Mouse (Mus musculus) intestine, postnatal 0 days (tissue): Measurements from ENCODE around the gene Cntrob. TPM values are rescaled to one million over a fixed set of nuclear protein-coding genes. Genes with fewer than 3 reads are reported as not detected.

Experiments
- ATAC-seq: fragments of 200-750 bp; cut with Nextera tagmentation; 2 replicates; pipeline ENCODE4 v1.8.0; 2017; ENCODE audit warnings: mild to moderate bottlenecking, moderate TSS enrichment, moderate library complexity
- H3K27ac ChIP-seq: fragments of 300-500 bp; sonication (generic); 2 replicates; pipeline ENCODE4 v1.5.1; 2014; ENCODE audit warnings: mild to moderate bottlenecking, low read depth, low read length, moderate library complexity
- H3K27me3 ChIP-seq: fragments of 300-500 bp; sonication (generic); replicated peaks from 2 replicates; pipeline ENCODE4 v1.6.1; 2014; ENCODE audit warnings: low read length, mixed read lengths; ENCODE audit not compliant: control insufficient read depth, insufficient read depth
- H3K36me3 ChIP-seq: fragments of 300-500 bp; sonication (generic); 2 replicates; pipeline ENCODE4 v1.6.1; 2014; ENCODE audit warnings: mild to moderate bottlenecking, moderate library complexity; ENCODE audit not compliant: control insufficient read depth, insufficient read depth
- H3K4me1 ChIP-seq: fragments of 300-500 bp; sonication (generic); replicated peaks from 2 replicates; pipeline ENCODE4 v1.6.1; 2014; ENCODE audit warnings: antibody characterized with exemption, low read length, mixed read lengths; ENCODE audit not compliant: control insufficient read depth, insufficient read depth
- H3K4me2 ChIP-seq: fragments of 300-500 bp; sonication (generic); replicated peaks from 2 replicates; pipeline ENCODE4 v1.6.1; 2014; ENCODE audit warnings: low read depth, mild to moderate bottlenecking, moderate library complexity
- H3K4me3 ChIP-seq: fragments of 300-500 bp; sonication (generic); 2 replicates; pipeline ENCODE4 v1.5.1; 2014; ENCODE audit warnings: low read depth, low read length
- H3K9ac ChIP-seq: fragments of 300-500 bp; sonication (generic); 2 replicates; pipeline ENCODE4 v1.6.1; 2014; ENCODE audit warnings: mild to moderate bottlenecking, low read depth, low read length
- H3K9me3 ChIP-seq: fragments of 300-500 bp; sonication (generic); 2 replicates; pipeline ENCODE4 v1.6.1; 2016; ENCODE audit warnings: mixed run types; ENCODE audit not compliant: control insufficient read depth
- CTCF ChIP-seq: sonication (generic); IDR thresholded peaks from 2 replicates; pipeline ENCODE4 v1.5.1; 2016; ENCODE audit warnings: low read depth, mild to moderate bottlenecking, control low read depth, antibody characterized with exemption, moderate library complexity
- WGBS: fragments of 180-500 bp; shearing (Covaris S2); extraction: QIAGEN DNeasy Blood & Tissue Kit; methylation state at CpG from one replicate; pipeline ENCODE4 v1.1.7; 2014; 5-methylcytosine and 5-hydroxymethylcytosine counted together
- polyA plus RNA-seq: library from polyadenylated mRNA; unstranded; fragments of >200 nt; fragmentation: Nextera tagmentation; extraction: Ambion mirVana; gene quantifications from 2 replicates; pipeline ENCODE4 v1.2.1, GENCODE M21; 2015

The Cntrob gene
- polyA plus RNA-seq, 1 experiment from 2014 or later, result 7.9 TPM

- 85% methylated on average over 3 of the region's 3 CpGs for WGBS
- no peak overlapping the region for H3K27ac ChIP-seq
- H3K36me3 ChIP-seq, result peaks cover 11% of the 10 kb centered on the region
- no peaks in the 10 kb centered on the region for H3K27me3 ChIP-seq
- H3K4me2 ChIP-seq, result no peak overlapping the region
- H3K4me3 ChIP-seq, result no peak overlapping the region
- H3K4me1 ChIP-seq, result no peaks in the 10 kb centered on the region
- H3K9ac ChIP-seq, result no peak overlapping the region
- no peak for TF ChIP-seq CTCF
- H3K9me3 ChIP-seq, result no peaks in the 10 kb centered on the region
- no peak for ATAC-seq
Measured at GRCm38 (mm10) chr11:69295286-69295685, 28.3 kb downstream of the Cntrob start.

GRCm38 (mm10) chr11:69291111-69291510, 32.5 kb downstream of the Cntrob start:
- no peak for ATAC-seq
- no peaks in the 10 kb centered on the region for H3K4me1 ChIP-seq
- 87% methylated on average over 5 of the region's 5 CpGs for WGBS
- no peaks in the 10 kb centered on the region for H3K9me3 ChIP-seq
- no peak overlapping the region for H3K27ac ChIP-seq
- no peak for TF ChIP-seq CTCF
- H3K36me3 ChIP-seq, result no peaks in the 10 kb centered on the region
- no peak overlapping the region for H3K9ac ChIP-seq
- H3K4me2 ChIP-seq, result no peak overlapping the region
- no peaks in the 10 kb centered on the region for H3K27me3 ChIP-seq
- no peak overlapping the region for H3K4me3 ChIP-seq

GRCm38 (mm10) chr11:69277267-69277666, 46.3 kb downstream of the Cntrob start:
- H3K4me1 ChIP-seq, result no peaks in the 10 kb centered on the region
- H3K27me3 ChIP-seq, result no peaks in the 10 kb centered on the region
- no peaks in the 10 kb centered on the region for H3K36me3 ChIP-seq
- no peak overlapping the region for H3K27ac ChIP-seq
- H3K9me3 ChIP-seq, result no peaks in the 10 kb centered on the region
- no peak for ATAC-seq
- no peak for TF ChIP-seq CTCF
- 70% methylated on average over 5 of the region's 5 CpGs for WGBS
- H3K4me2 ChIP-seq, result no peak overlapping the region
- no peak overlapping the region for H3K4me3 ChIP-seq
- H3K9ac ChIP-seq, result no peak overlapping the region

- no peak overlapping the region for H3K4me2 ChIP-seq
- 16% methylated on average over 2 of the region's 2 CpGs for WGBS
- no peak overlapping the region for H3K27ac ChIP-seq
- H3K9ac ChIP-seq, result no peak overlapping the region
- no peak for TF ChIP-seq CTCF
- H3K27me3 ChIP-seq, result no peaks in the 10 kb centered on the region
- H3K36me3 ChIP-seq, result no peaks in the 10 kb centered on the region
- no peak for ATAC-seq
- H3K4me1 ChIP-seq, result no peaks in the 10 kb centered on the region
- H3K4me3 ChIP-seq, result no peak overlapping the region
- H3K9me3 ChIP-seq, result no peaks in the 10 kb centered on the region
Measured at GRCm38 (mm10) chr11:69276081-69276480, 47.5 kb downstream of the Cntrob start.

- Histone ChIP-seq H3K36me3 (no peaks in the 10 kb centered on the region), H3K9ac (no peak overlapping the region), H3K9me3 (no peaks in the 10 kb centered on the region), H3K4me1 (no peaks in the 10 kb centered on the region), H3K4me3 (no peak overlapping the region), H3K27me3 (no peaks in the 10 kb centered on the region), H3K27ac (no peak overlapping the region), H3K4me2 (no peak overlapping the region)
- ATAC-seq, result no peak
- 75% methylated on average over 6 of the region's 6 CpGs for WGBS
- TF ChIP-seq CTCF, result no peak
Measured at GRCm38 (mm10) chr11:69275650-69276049, 47.9 kb downstream of the Cntrob start.

GRCm38 (mm10) chr11:69272122-69272740, 51.3 kb downstream of the Cntrob start:
- no peaks in the 10 kb centered on the region for H3K4me1 ChIP-seq
- peak; percentile 90 for TF ChIP-seq CTCF
- ATAC-seq, result 0 out of 2 replicates have a peak, but pooled peaks have one; percentile 17
- H3K4me2 ChIP-seq, result no peak overlapping the region
- H3K9ac ChIP-seq, result no peak overlapping the region
- H3K36me3 ChIP-seq, result no peaks in the 10 kb centered on the region
- H3K27me3 ChIP-seq, result 0 out of 2 replicates have a peak, but pooled peaks cover 3% of the 10 kb centered on the region
- H3K4me3 ChIP-seq, result no peak overlapping the region
- no peak overlapping the region for H3K27ac ChIP-seq
- WGBS, result 45% methylated on average over 16 of the region's 16 CpGs
- H3K9me3 ChIP-seq, result no peaks in the 10 kb centered on the region

GRCm38 (mm10) chr11:69269575-69269974, 54.0 kb downstream of the Cntrob start:
- Histone ChIP-seq H3K27me3 (0 out of 2 replicates have a peak, but pooled peaks cover 3% of the 10 kb centered on the region), H3K4me2 (peak overlapping the region; percentile 35), H3K4me1 (no peaks in the 10 kb centered on the region), H3K36me3 (no peaks in the 10 kb centered on the region), H3K4me3 (no peak overlapping the region), H3K9me3 (no peaks in the 10 kb centered on the region), H3K9ac (no peak overlapping the region), H3K27ac (no peak overlapping the region)
- ATAC-seq, result 0 out of 2 replicates have a peak, but pooled peaks have one; percentile 29
- 11% methylated on average over 13 of the region's 13 CpGs for WGBS
- TF ChIP-seq CTCF, result peak; percentile 94
